In genomic region chr1:144002715-144003066, GRCm38 (mm10) we compare ENCODE assay signal across 8 mouse cellular contexts. TPM values are rescaled to one million over a fixed set of nuclear protein-coding genes. Genes with fewer than 3 reads are reported as not detected.
DNase-seq lines count a peak whose midpoint lies in the region; ATAC-seq and TF ChIP-seq lines count a peak whose summit lies in the region.

No protein-coding gene starts in this region.

- H3K4me3 ChIP-seq in heart, adult 2 months = peak overlapping the region; percentile 42
- peak overlapping the region; percentile 90 for H3K4me3 ChIP-seq in cortical plate, adult 2 months (ENCODE audit: insufficient read depth, low read length)
- H3K4me3 ChIP-seq in hindbrain, embryonic 14.5 days (replicated peaks; ENCODE audit: low read length) = peak overlapping the region; percentile 71

- peak overlapping the region; percentile 97 for H3K4me2 ChIP-seq in hindbrain, embryonic 14.5 days (replicated peaks)

- no peaks in the 10 kb centered on the region for H3K4me1 ChIP-seq in heart, adult 2 months (ENCODE audit: control insufficient read depth, insufficient read depth, low read length)
- H3K4me1 ChIP-seq in cortical plate, adult 2 months (ENCODE audit: control insufficient read depth, insufficient read depth, low read length) = no peaks in the 10 kb centered on the region; the same call in 1 of the 2 replicates
- peaks cover 13% of the 10 kb centered on the region for H3K4me1 ChIP-seq in hindbrain, embryonic 14.5 days (replicated peaks; ENCODE audit: control insufficient read depth, insufficient read depth, low read length)

- TF ChIP-seq POLR2A in heart, adult 2 months (IDR thresholded peaks at IDR 0.05; ENCODE audit: insufficient read depth, low read depth, low read length) = no peak
- no peak for TF ChIP-seq POLR2A in cortical plate, adult 2 months (IDR thresholded peaks at IDR 0.05; ENCODE audit: extremely low read depth, insufficient read depth, low read length)

- TF ChIP-seq EP300 in heart, adult 2 months (IDR thresholded peaks at IDR 0.05; ENCODE audit: insufficient read depth, low read depth, low read length) = no peak

- no peak for TF ChIP-seq CTCF in heart, adult 2 months (IDR thresholded peaks at IDR 0.05)
- no peak for TF ChIP-seq CTCF in cortical plate, adult 2 months (IDR thresholded peaks at IDR 0.05; ENCODE audit: extremely low read depth, insufficient read depth, low read length)

- H3K79me2 ChIP-seq in heart, adult 2 months (replicated peaks; ENCODE audit: control insufficient read depth, insufficient read depth, low read length) = no peaks in the 10 kb centered on the region

- peak in 1 of 2 experiments; percentile 33 for DNase-seq in heart, adult 2 months
- DNase-seq in heart, postnatal 10 days = no peak
- no peak for DNase-seq in hindbrain, embryonic 14.5 days (ENCODE audit: low spot score)
- no peak for DNase-seq in embryo, embryonic 9.5 days (ENCODE audit: extremely low spot score)
- no peak for DNase-seq in gastrocnemius, adult 18-20 months (ENCODE audit: low spot score)
- no peak for DNase-seq in gastrocnemius, adult 8-10 months (ENCODE audit: low spot score in 2 of 2)

- ATAC-seq in hindbrain, embryonic 14.5 days (ENCODE audit: low FRiP score) = no peak
- ATAC-seq in megakaryocyte, adult 5-6 weeks (ENCODE audit: poor library complexity, severe bottlenecking) = peak; percentile 27

- H3K27ac ChIP-seq in heart, adult 2 months = peak overlapping the region; percentile 38; the same call in 1 of the 2 replicates
- no peak overlapping the region for H3K27ac ChIP-seq in cortical plate, adult 2 months (ENCODE audit: insufficient read depth, low read length)
- peak overlapping the region; percentile 92; the same call in 1 of the 2 replicates for H3K27ac ChIP-seq in hindbrain, embryonic 14.5 days

- H3K36me3 ChIP-seq in heart, adult 2 months (ENCODE audit: control insufficient read depth, insufficient read depth, low read length) = peaks cover 20% of the 10 kb centered on the region
- H3K36me3 ChIP-seq in hindbrain, embryonic 14.5 days (replicated peaks; ENCODE audit: control insufficient read depth, insufficient read depth) = peaks cover 16% of the 10 kb centered on the region

- intact Hi-C loops in heart, adult 2 months (cut with DNase I) = loop anchor here (5.0 to 10.0 kb wide), 2 partner anchors 85 to 192 kb away; no protein-coding TSS in a partner anchor
- intact Hi-C loops in heart, postnatal 10 days (cut with DNase I) = loop anchor here (5.0 to 10.0 kb wide), 2 partner anchors 90 to 202 kb away; no protein-coding TSS in a partner anchor

- no peaks in the 10 kb centered on the region for H3K27me3 ChIP-seq in heart, adult 2 months (ENCODE audit: control insufficient read depth, insufficient read depth, low read length)
- H3K27me3 ChIP-seq in hindbrain, embryonic 14.5 days (ENCODE audit: control insufficient read depth, insufficient read depth, low read length) = no peaks in the 10 kb centered on the region; the same call in 1 of the 2 replicates

- 29% methylated on average over 4 of the region's 4 CpGs for WGBS in heart, adult 2 months
- WGBS in hindbrain, embryonic 14.5 days = 60% methylated on average over 4 of the region's 4 CpGs

- H3K9ac ChIP-seq in heart, adult 2 months (ENCODE audit: low read depth, low read length) = peak overlapping the region; percentile 24; the same call in 1 of the 2 replicates
- peak overlapping the region; percentile 83 for H3K9ac ChIP-seq in hindbrain, embryonic 14.5 days

- H3K9me3 ChIP-seq in hindbrain, embryonic 14.5 days (ENCODE audit: control insufficient read depth, low read length) = no peaks in the 10 kb centered on the region

RNA-seq across cellular contexts. Expression of gene Rgs2, which starts 1.3 kb away (rescaled TPM):
- total RNA-seq in heart, adult 2 months (2021) = 10 to 100 TPM; 43.7 to 59.2 TPM
- 7.7 and 18.4 TPM in 2 replicates for polyA plus RNA-seq in heart, adult 2 months (2012; rRNA removed)
- 10 to 100 TPM; 69.1 to 70.8 TPM for total RNA-seq in heart, postnatal 10 days (2021)
- polyA plus RNA-seq in cortical plate, adult 2 months (2012; rRNA removed) = 34.5 and 39.3 TPM in 2 replicates
- polyA plus RNA-seq in hindbrain, embryonic 14.5 days (2014; fragmentation: Nextera tagmentation; extraction: Ambion mirVana) = 107 and 112 TPM in 2 replicates
- 474 and 499 TPM in 2 replicates for total RNA-seq in megakaryocyte, adult 5-6 weeks (2015)
- 300 and 347 TPM in 2 replicates for total RNA-seq in megakaryocyte, adult 5-6 weeks (2017)
- total RNA-seq in gastrocnemius, adult 18-20 months (2021) = 1 to 10 TPM; 4.4 to 9.9 TPM
- total RNA-seq in gastrocnemius, adult 8-10 months (2022) = 1 to 10 TPM; 3.4 to 5.5 (median 4.1) TPM

Comparison
In these comparisons a context has a peak if more than half of its experiments do, and no peak if none do; other contexts are left out.
1. RNA of gene Rgs2, which starts 1.3 kb away (total RNA-seq): 300 to 499 TPM in megakaryocyte, adult 5-6 weeks; 69.1 to 70.8 TPM in heart, postnatal 10 days, 43.7 to 59.2 TPM in heart, adult 2 months, 4.4 to 9.9 TPM in gastrocnemius, adult 18-20 months and 3.4 to 5.5 TPM in gastrocnemius, adult 8-10 months; every median in the first group is over 4 times any median in the second.
2. Peak in every context shown above with its lines, with median percentiles within 50 percentile points of each other: H3K4me3 ChIP-seq.